Mouse (Mus musculus) embryonic facial prominence, embryonic 12.5 days (tissue): ENCODE results near the gene Katnb1. TPM values are rescaled to one million over a fixed set of nuclear protein-coding genes. Genes with fewer than 3 reads are reported as not detected.
A peak's percentile ranks its signal among the peaks of the same experiment; 100 is the strongest.

ENCODE experiments used
- ATAC-seq: fragments of 200-750 bp; cut with Nextera tagmentation; 2 replicates; pipeline ENCODE4 v1.8.0; 2017; ENCODE audit not compliant: insufficient number of reproducible peaks, insufficient read depth, low FRiP score, low TSS enrichment
- H3K27ac ChIP-seq: fragments of 300-500 bp; sonication (generic); 2 replicates; pipeline ENCODE4 v1.5.1; 2016; ENCODE audit warnings: mild to moderate bottlenecking
- H3K27me3 ChIP-seq: fragments of 300-500 bp; sonication (generic); 2 replicates; pipeline ENCODE4 v1.6.1; 2016; ENCODE audit warnings: mild to moderate bottlenecking, moderate library complexity
- H3K36me3 ChIP-seq: fragments of 300-500 bp; sonication (generic); 2 replicates; pipeline ENCODE4 v1.6.1; 2016; ENCODE audit warnings: mild to moderate bottlenecking
- H3K4me1 ChIP-seq: fragments of 300-500 bp; sonication (generic); 2 replicates; pipeline ENCODE4 v1.6.1; 2016
- H3K4me2 ChIP-seq: fragments of 300-500 bp; sonication (generic); replicated peaks from 2 replicates; pipeline ENCODE4 v1.6.1; 2016; ENCODE audit warnings: mild to moderate bottlenecking, moderate library complexity
- H3K4me3 ChIP-seq: fragments of 300-500 bp; sonication (generic); 2 replicates; pipeline ENCODE4 v1.5.1; 2016; ENCODE audit warnings: mild to moderate bottlenecking
- H3K9ac ChIP-seq: fragments of 300-500 bp; sonication (generic); 2 replicates; pipeline ENCODE4 v1.6.1; 2016; ENCODE audit warnings: mild to moderate bottlenecking, moderate library complexity
- H3K9me3 ChIP-seq: fragments of 300-500 bp; sonication (generic); 2 replicates; pipeline ENCODE4 v1.6.1; 2016; ENCODE audit warnings: mild to moderate bottlenecking, moderate library complexity
- WGBS: fragments of 180-500 bp; shearing (Covaris S2); methylation state at CpG from one replicate; pipeline ENCODE4 v1.1.7; 2016; 5-methylcytosine and 5-hydroxymethylcytosine counted together
- polyA plus RNA-seq: library from polyadenylated mRNA; unstranded; fragments of >200 nt; fragmentation: Nextera tagmentation; extraction: Ambion mirVana; gene quantifications from 2 replicates; pipeline ENCODE4 v1.2.1, GENCODE M21; 2016

Gene Katnb1
- polyA plus RNA-seq, 1 experiment from 2014 or later, result 30.9 TPM

DNA sequence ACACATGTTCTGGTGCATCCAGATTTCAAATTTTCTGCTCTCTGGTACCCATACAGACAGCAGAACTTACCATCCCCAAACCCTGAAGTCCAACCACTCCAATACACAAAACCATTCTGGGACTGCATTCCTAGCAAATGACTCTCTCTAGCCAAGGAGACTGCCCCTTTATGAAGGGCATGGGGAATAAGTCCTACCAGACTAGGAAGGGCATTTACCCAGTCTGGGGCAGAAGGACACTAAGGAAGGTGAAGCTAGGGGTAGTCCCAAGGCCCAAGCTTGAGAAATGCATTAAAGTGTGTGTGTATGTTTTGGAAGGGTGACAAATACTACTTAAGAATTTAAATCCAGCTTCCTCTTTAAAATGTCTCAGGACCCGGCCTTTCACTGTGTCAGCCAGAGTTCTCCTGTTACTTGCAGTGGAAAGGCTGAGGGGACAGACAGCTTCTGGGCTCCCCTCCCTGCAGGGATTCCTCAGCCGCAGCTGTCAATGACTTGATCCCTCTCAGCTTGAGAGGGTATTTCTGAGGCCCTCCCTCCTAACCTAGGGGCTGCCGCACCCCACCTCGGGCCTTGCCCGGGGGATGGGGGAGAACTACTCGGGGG is 60.6 kb downstream of the Katnb1 start:
- Histone ChIP-seq H3K27ac (peak overlapping the region; percentile 33; the same call in 1 of the 2 replicates), H3K4me3 (peak overlapping the region; percentile 67), H3K4me1 (peaks cover 38% of the 10 kb centered on the region), H3K4me2 (peak overlapping the region; percentile 95), H3K9ac (peak overlapping the region; percentile 72), H3K9me3 (no peaks in the 10 kb centered on the region), H3K27me3 (peaks cover 14% of the 10 kb centered on the region), H3K36me3 (no peaks in the 10 kb centered on the region)
- 2% methylated on average over 6 of the region's 6 CpGs for WGBS
- ATAC-seq, result no peak

DNA sequence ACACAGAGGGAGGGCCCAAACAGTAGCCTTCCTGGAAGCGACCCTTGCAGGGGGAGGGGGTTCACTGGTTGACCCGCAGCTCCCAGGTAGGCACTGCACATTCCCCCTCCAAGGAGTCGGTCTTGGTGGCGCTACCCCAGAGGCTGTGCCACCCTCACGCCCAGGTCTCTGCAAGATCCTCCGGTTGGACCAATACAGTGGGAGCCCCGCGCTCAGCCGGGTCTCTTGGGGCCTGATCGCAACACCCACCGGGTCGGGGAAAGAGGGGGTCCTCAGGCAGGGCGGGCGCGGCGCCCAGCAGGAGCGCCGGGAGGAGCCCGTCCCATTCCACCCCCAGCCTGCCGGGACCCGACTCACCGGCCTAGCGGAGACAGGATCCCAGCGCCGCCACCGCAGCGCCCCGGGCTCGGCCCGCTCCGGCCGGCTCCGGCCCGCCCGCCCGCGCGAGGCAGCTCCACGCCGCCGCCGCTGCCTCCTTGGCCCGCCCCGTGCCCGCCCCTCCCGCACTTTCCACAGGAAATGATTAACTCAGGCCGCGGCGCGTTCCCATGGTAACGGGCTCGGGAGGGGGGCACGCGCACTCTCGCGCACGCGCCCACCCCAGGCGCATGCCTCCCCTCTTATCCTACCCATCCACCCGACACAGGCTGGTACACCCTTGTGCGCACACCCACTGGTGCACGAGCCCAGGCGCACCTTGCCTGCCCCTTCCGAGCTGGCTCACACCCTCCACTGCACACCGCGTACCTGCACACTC is 61.3 kb downstream of the Katnb1 start:
- Histone ChIP-seq H3K36me3 (no peaks in the 10 kb centered on the region), H3K9me3 (no peaks in the 10 kb centered on the region), H3K9ac (peak overlapping the region; percentile 72), H3K27ac (peak overlapping the region; percentile 33; the same call in 1 of the 2 replicates), H3K4me1 (peaks cover 35% of the 10 kb centered on the region), H3K4me3 (peak overlapping the region; percentile 67), H3K27me3 (peaks cover 7% of the 10 kb centered on the region), H3K4me2 (peak overlapping the region; percentile 95)
- 1% methylated on average over 49 of the region's 66 CpGs for WGBS
- ATAC-seq, result peak; percentile 18; the same call in 1 of the 2 replicates

DNA sequence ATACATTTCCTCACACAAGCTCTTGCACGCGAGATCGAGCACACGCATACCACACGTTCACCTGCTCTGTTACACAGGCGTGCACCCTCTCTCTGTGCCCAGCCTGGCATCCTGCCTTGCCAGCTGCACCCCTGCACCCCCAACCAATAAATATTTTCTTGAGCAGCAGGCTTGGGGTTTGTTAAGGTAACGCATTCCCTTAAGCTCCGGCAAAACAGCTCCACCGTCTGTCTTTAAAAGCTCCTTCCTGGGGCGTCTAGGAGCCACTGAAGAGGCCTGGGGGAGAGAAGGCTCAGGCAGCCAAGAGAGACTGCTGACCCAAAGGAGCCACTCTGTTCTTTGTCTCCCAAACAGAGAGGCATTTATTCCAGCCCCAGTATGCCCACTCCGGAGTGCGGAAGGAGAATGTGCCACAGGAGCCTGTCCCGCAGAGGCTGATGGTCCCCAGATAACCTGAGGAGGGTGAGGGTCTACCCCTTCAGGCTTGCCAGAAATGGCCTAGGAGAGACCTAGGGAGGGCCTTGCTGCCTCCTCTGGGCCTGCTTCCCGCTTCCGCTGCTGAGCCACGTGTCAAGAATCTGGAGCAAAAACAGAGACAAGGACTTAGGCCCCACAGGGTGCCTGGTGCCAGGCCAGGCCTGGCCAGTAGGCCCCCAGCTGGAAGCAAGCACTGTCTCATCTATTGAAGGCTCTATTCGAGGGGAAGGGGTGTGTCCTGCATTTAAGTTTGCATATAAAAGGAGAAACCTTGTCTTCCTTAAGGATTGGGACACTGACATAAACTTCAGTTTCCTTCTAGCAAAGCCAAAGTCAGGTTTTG is 62.2 kb downstream of the Katnb1 start:
- WGBS, result 16% methylated on average over 17 of the region's 17 CpGs
- H3K9me3 ChIP-seq, result no peaks in the 10 kb centered on the region
- no peaks in the 10 kb centered on the region for H3K27me3 ChIP-seq
- ATAC-seq, result no peak
- peak overlapping the region; percentile 2; the same call in 1 of the 2 replicates for H3K27ac ChIP-seq
- no peaks in the 10 kb centered on the region for H3K36me3 ChIP-seq
- peak overlapping the region; percentile 95 for H3K4me2 ChIP-seq
- H3K9ac ChIP-seq, result no peak overlapping the region
- peaks cover 26% of the 10 kb centered on the region for H3K4me1 ChIP-seq
- peak overlapping the region; percentile 67 for H3K4me3 ChIP-seq

DNA sequence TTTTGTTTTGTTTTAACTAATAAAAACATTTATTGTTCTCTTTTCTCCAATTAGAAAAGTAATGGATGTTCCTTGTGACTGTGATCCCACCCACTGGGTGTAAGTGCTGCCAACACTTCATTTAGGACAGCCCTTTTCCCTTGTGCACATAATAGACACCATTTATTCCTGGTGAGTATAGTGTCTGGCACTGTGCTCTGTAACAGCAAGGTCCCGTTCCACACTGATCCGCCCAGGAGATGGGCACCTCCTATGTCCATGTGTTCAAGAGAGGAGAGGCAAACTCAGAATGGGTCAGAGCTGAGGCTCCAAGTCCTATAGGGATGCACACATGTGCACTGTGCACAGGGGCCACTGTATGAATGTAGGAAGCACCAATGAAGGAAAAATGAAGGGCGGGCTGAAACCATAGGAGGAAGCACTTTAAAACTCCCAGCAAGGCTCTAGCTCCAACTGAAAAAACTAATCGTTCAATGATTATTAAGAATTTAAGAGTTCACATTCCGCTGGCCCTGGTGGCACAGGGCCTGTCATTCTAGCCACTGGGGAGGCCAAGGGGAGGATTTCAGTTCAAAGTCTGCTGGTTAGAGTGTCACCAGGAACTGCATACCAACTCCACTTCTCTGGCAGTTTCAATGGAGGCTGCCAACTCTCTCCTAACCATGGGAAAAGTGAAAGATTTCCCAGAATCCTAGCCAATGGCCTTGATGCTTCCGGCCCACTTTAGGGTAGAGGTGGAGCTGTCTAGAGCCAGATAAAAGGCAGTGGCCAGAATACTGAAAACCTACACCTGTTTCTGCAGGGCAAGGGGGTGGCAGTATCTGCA is 63.0 kb downstream of the Katnb1 start:
- 67% methylated on average over 6 of the region's 6 CpGs for WGBS
- Histone ChIP-seq H3K4me1 (peaks cover 20% of the 10 kb centered on the region; the same call in 1 of the 2 replicates), H3K9ac (no peak overlapping the region), H3K36me3 (no peaks in the 10 kb centered on the region), H3K27me3 (no peaks in the 10 kb centered on the region), H3K27ac (no peak overlapping the region), H3K9me3 (no peaks in the 10 kb centered on the region), H3K4me2 (no peak overlapping the region), H3K4me3 (no peak overlapping the region)
- ATAC-seq, result no peak

DNA sequence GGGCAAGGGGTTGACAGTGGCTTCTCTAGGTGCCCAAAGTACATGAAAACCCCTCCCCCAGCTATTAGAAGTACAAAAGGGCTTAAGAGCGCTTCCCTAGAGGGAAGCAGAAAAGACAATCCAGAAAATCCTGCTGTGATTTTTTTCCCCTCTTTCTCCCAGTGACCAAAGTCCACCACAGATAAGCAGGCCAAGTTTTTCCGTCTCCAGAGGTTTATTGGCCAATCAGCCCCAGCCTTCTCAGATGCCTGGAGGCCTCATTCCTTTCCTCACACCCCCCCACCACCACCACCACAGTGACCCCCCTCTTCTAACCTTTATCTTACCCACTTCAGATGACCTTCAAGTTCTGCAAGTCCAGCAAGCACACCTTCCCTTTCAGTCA is 63.6 kb downstream of the Katnb1 start:
- H3K4me1 ChIP-seq, result peaks cover 20% of the 10 kb centered on the region; the same call in 1 of the 2 replicates
- no peaks in the 10 kb centered on the region for H3K9me3 ChIP-seq
- H3K4me2 ChIP-seq, result no peak overlapping the region
- H3K27ac ChIP-seq, result no peak overlapping the region
- no peak for ATAC-seq
- no peaks in the 10 kb centered on the region for H3K27me3 ChIP-seq
- H3K36me3 ChIP-seq, result no peaks in the 10 kb centered on the region
- no peak overlapping the region for H3K4me3 ChIP-seq
- no peak overlapping the region for H3K9ac ChIP-seq
- 56% methylated on average over 2 of the region's 2 CpGs for WGBS

DNA sequence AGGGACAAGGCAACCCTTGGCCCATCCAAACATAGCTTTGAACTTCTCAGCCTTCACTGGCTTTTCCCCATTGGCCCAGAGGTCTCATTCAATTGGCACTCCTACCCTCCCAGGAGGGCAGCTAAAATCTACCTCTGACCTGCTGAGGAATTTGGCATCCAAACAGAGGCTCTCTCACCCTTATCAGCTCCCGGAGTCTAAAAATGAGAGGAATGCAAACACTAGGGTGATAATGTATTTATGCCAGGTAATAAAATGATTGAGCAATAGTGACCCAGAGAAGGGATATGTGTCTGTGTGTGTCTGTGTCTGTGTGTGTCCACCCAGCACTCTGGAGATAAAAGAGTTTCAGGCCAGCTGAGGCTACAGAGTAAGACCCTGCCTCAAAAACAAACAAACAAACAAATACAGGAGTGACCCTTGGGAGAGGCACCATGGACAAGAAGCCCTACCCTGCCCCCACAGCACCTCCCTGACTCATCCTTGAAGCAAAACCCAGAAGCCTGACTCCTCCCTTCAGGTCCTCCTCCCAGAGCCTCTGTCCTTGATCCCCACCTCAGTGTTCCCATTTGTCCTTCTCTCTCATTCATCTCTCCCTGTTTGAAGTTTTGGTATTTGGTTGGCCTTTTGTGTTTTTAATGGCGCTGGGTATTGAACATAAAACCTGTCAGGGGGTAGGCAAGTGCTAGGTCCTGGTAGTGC is 65.2 kb downstream of the Katnb1 start:
- no peak for ATAC-seq
- H3K9ac ChIP-seq, result no peak overlapping the region
- peaks cover 16% of the 10 kb centered on the region; the same call in 1 of the 2 replicates for H3K4me1 ChIP-seq
- no peak overlapping the region for H3K4me3 ChIP-seq
- no peak overlapping the region for H3K27ac ChIP-seq
- H3K36me3 ChIP-seq, result no peaks in the 10 kb centered on the region
- WGBS, result 74% methylated on average over 2 of the region's 2 CpGs
- H3K9me3 ChIP-seq, result no peaks in the 10 kb centered on the region
- H3K27me3 ChIP-seq, result no peaks in the 10 kb centered on the region
- H3K4me2 ChIP-seq, result no peak overlapping the region

DNA sequence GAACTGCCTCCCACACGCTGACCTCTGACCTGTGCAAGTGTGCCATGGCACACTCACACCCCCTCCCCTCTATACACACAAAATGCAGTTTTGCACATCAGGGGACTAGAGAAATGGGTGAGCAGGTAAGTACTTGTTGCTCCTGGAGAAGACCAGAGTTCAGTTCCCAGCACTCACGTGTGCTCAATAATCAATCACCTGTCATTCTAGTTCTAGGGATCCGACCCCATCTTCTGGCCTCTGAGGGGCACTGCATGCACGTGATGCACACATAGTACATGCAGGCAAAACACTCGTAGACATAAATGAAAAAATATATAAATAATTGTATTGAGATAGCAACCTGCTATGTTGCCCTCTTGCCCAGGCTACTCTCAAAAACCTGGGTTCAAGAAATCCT is 65.9 kb downstream of the Katnb1 start:
- Histone ChIP-seq H3K27ac (no peak overlapping the region), H3K36me3 (no peaks in the 10 kb centered on the region), H3K9ac (no peak overlapping the region), H3K27me3 (no peaks in the 10 kb centered on the region), H3K4me3 (no peak overlapping the region), H3K9me3 (no peaks in the 10 kb centered on the region), H3K4me1 (peaks cover 10% of the 10 kb centered on the region; the same call in 1 of the 2 replicates), H3K4me2 (no peak overlapping the region)
- WGBS, result 87% methylated on average over 5 of the region's 5 CpGs
- no peak for ATAC-seq

DNA sequence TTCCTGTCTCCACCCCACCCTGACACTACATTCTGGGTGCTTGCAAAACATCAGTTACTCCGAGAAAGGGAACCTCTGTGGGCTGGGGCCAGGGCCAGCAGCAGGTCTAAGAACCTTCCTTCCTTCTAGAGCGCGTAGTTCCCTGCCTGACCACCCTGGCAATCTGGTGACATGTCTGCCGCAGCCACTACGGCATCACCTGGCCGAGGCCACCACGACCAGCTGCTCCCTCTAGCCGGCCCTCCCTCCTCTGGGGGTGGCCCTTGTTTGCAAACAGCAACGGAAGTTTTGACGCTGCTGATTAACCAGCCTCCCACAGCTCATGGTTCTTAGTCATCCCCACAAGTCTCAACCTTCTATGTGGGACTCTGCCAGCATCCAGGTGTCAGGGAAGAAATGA is 68.4 kb downstream of the Katnb1 start:
- no peaks in the 10 kb centered on the region for H3K9me3 ChIP-seq
- H3K4me2 ChIP-seq, result no peak overlapping the region
- no peaks in the 10 kb centered on the region for H3K27me3 ChIP-seq
- no peaks in the 10 kb centered on the region for H3K4me1 ChIP-seq
- no peak for ATAC-seq
- WGBS, result 52% methylated on average over 10 of the region's 10 CpGs
- H3K9ac ChIP-seq, result no peak overlapping the region
- H3K27ac ChIP-seq, result no peak overlapping the region
- H3K4me3 ChIP-seq, result no peak overlapping the region
- H3K36me3 ChIP-seq, result no peaks in the 10 kb centered on the region

DNA sequence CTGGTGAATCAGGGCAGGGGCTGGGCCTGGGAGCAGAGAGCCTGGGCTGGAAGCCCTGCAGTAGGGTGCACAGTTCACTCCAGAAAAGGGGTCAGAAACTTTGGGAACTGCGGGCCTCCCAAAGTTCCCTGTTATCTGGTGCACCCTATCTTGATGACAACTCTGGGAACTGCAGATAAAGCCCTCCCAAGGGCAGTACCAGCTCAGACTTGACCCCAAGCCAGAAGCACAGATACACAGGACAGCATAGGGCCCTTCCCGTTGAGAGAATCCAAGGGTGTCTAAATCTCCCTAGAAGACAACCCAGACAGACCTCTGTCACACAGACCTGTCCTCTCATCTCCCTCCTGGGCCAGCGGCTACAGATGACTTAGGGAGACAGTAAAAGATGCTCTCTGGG is 69.6 kb downstream of the Katnb1 start:
- Histone ChIP-seq H3K4me2 (no peak overlapping the region), H3K27me3 (no peaks in the 10 kb centered on the region), H3K36me3 (no peaks in the 10 kb centered on the region), H3K4me1 (no peaks in the 10 kb centered on the region), H3K9ac (no peak overlapping the region), H3K27ac (no peak overlapping the region), H3K9me3 (no peaks in the 10 kb centered on the region), H3K4me3 (no peak overlapping the region)
- ATAC-seq, result no peak
- 79% methylated on average over 3 of the region's 3 CpGs for WGBS
